ENCODE assay signal across 8 mouse cellular contexts in genomic region chr7:6361756-6362155, GRCm38 (mm10). TPM values are rescaled to one million over a fixed set of nuclear protein-coding genes. Genes with fewer than 3 reads are reported as not detected.
DNase-seq lines count a peak whose midpoint lies in the region; ATAC-seq and TF ChIP-seq lines count a peak whose summit lies in the region.

No protein-coding gene starts in this region.

- H3K9me3 ChIP-seq in liver, embryonic 11.5 days (ENCODE audit: control insufficient read depth, low read length) = no peaks in the 10 kb centered on the region
- H3K9me3 ChIP-seq in stomach, postnatal 0 days (ENCODE audit: control insufficient read depth, low read length) = no peaks in the 10 kb centered on the region

- H3K4me1 ChIP-seq in spleen, adult 2 months (ENCODE audit: control insufficient read depth, insufficient read depth, insufficient read length) = peaks cover 3% of the 10 kb centered on the region; the same call in 1 of the 2 replicates
- H3K4me1 ChIP-seq in liver, embryonic 11.5 days (replicated peaks; ENCODE audit: control insufficient read depth, insufficient read depth, low read length) = peaks cover 13% of the 10 kb centered on the region
- 0 out of 2 replicates have a peak, but pooled peaks cover 2% of the 10 kb centered on the region for H3K4me1 ChIP-seq in stomach, postnatal 0 days (replicated peaks; ENCODE audit: control insufficient read depth, insufficient read depth)

- no peaks in the 10 kb centered on the region for H3K27me3 ChIP-seq in spleen, adult 2 months (ENCODE audit: control insufficient read depth, insufficient read depth, low read length)
- no peaks in the 10 kb centered on the region for H3K27me3 ChIP-seq in liver, embryonic 11.5 days (replicated peaks; ENCODE audit: control insufficient read depth, insufficient read depth, low read length)
- H3K27me3 ChIP-seq in stomach, postnatal 0 days (ENCODE audit: control insufficient read depth, insufficient read depth, low read length) = no peaks in the 10 kb centered on the region

- 26% methylated on average over 7 of the region's 7 CpGs for WGBS in spleen, adult 2 months
- WGBS in liver, embryonic 11.5 days = 27% methylated on average over 7 of the region's 7 CpGs
- 21% methylated on average over 7 of the region's 7 CpGs for WGBS in stomach, postnatal 0 days

- H3K4me2 ChIP-seq in liver, embryonic 11.5 days = peak overlapping the region; percentile 87
- H3K4me2 ChIP-seq in stomach, postnatal 0 days (replicated peaks; ENCODE audit: low read depth) = peak overlapping the region; percentile 62

- H3K9ac ChIP-seq in liver, embryonic 11.5 days (ENCODE audit: low read depth, low read length) = peak overlapping the region; percentile 56; the same call in 1 of the 2 replicates
- peak overlapping the region; percentile 48 for H3K9ac ChIP-seq in stomach, postnatal 0 days (ENCODE audit: low read length)

- H3K36me3 ChIP-seq in spleen, adult 2 months (ENCODE audit: control insufficient read depth, insufficient read depth, low read length) = no peaks in the 10 kb centered on the region
- H3K36me3 ChIP-seq in liver, embryonic 11.5 days (ENCODE audit: control insufficient read depth, insufficient read depth, low read length) = no peaks in the 10 kb centered on the region
- no peaks in the 10 kb centered on the region for H3K36me3 ChIP-seq in stomach, postnatal 0 days (ENCODE audit: control insufficient read depth, insufficient read depth, low read length)

- no peak for ATAC-seq in cerebellum, adult (ENCODE audit: insufficient number of reproducible peaks, low FRiP score, low TSS enrichment)
- ATAC-seq in liver, embryonic 11.5 days (replicated peaks; ENCODE audit: low FRiP score) = no peak
- ATAC-seq in stomach, postnatal 0 days (ENCODE audit: low FRiP score, low TSS enrichment) = no peak

- no peak for TF ChIP-seq CTCF in spleen, adult 2 months (IDR thresholded peaks at IDR 0.05; ENCODE audit: extremely low read depth, insufficient read depth, insufficient read length, insufficient replicate concordance)
- no peak for TF ChIP-seq CTCF in stomach, postnatal 0 days (IDR thresholded peaks at IDR 0.05; ENCODE audit: low read depth)

- peak overlapping the region; percentile 54; the same call in 1 of the 2 replicates for H3K4me3 ChIP-seq in spleen, adult 2 months (ENCODE audit: extremely low read depth, insufficient read depth, insufficient read length)
- H3K4me3 ChIP-seq in liver, embryonic 11.5 days (ENCODE audit: low read depth, low read length) = peak overlapping the region; percentile 68
- peak overlapping the region; percentile 46 for H3K4me3 ChIP-seq in stomach, postnatal 0 days (ENCODE audit: low read depth, low read length)

- DNase-seq in cerebellum, adult 8-10 months = peak; percentile 28
- no peak for DNase-seq in spleen, adult 2 months (ENCODE audit: low read depth in 1 of 2, low spot score in 2 of 2)
- DNase-seq in spleen, adult 12 weeks (ENCODE audit: low spot score) = no peak
- DNase-seq in liver, embryonic 11.5 days (ENCODE audit: low spot score) = no peak
- DNase-seq in stomach, postnatal 0 days (ENCODE audit: low spot score) = no peak
- DNase-seq in thymus, postnatal 4 days = no peak
- DNase-seq in spleen, postnatal 4 days (ENCODE audit: low spot score in 2 of 2) = no peak

- TF ChIP-seq EP300 in stomach, postnatal 0 days (optimal IDR thresholded peaks at IDR 0.05) = no peak

- H3K27ac ChIP-seq in spleen, adult 2 months (ENCODE audit: insufficient read depth, low read length) = no peak overlapping the region
- peak overlapping the region; percentile 71 for H3K27ac ChIP-seq in liver, embryonic 11.5 days (ENCODE audit: low read depth, low read length)
- H3K27ac ChIP-seq in stomach, postnatal 0 days (replicated peaks) = peak overlapping the region; percentile 86

- no peak for TF ChIP-seq POLR2A in spleen, adult 2 months (IDR thresholded peaks at IDR 0.05; ENCODE audit: low read depth, low read length)

RNA-seq across cellular contexts. Expression of gene Zfp78, which starts 1.3 kb away (rescaled TPM):
- polyA plus RNA-seq in spleen, adult 2 months (2012; rRNA removed) = 0.13 and 0.29 TPM in 2 replicates
- polyA plus RNA-seq in liver, embryonic 11.5 days (2014; fragmentation: Nextera tagmentation; extraction: Ambion mirVana) = 1.3 and 2.1 TPM in 2 replicates
- 1.0 and 1.9 TPM in 2 replicates for polyA plus RNA-seq in stomach, postnatal 0 days (2015; fragmentation: Nextera tagmentation; extraction: Ambion mirVana)

RNA-seq across cellular contexts. Expression of gene Gm3854, which starts 18.2 kb away (rescaled TPM):
- polyA plus RNA-seq in spleen, adult 2 months (2012; rRNA removed) = 0.02 and 0.08 TPM in 2 replicates
- polyA plus RNA-seq in liver, embryonic 11.5 days (2014; fragmentation: Nextera tagmentation; extraction: Ambion mirVana) = 1.3 and 1.5 TPM in 2 replicates
- polyA plus RNA-seq in stomach, postnatal 0 days (2015; fragmentation: Nextera tagmentation; extraction: Ambion mirVana) = 0.35 and 0.41 TPM in 2 replicates

RNA-seq across cellular contexts. Expression of gene Zfp28, which starts 21.3 kb away (rescaled TPM):
- polyA plus RNA-seq in spleen, adult 2 months (2012; rRNA removed) = 1.3 and 1.4 TPM in 2 replicates
- 4.7 and 5.8 TPM in 2 replicates for polyA plus RNA-seq in liver, embryonic 11.5 days (2014; fragmentation: Nextera tagmentation; extraction: Ambion mirVana)
- 2.4 and 2.6 TPM in 2 replicates for polyA plus RNA-seq in stomach, postnatal 0 days (2015; fragmentation: Nextera tagmentation; extraction: Ambion mirVana)

RNA-seq across cellular contexts. Expression of gene Zfp583, which starts 30.7 kb away (rescaled TPM):
- 0.56 and 0.77 TPM in 2 replicates for polyA plus RNA-seq in spleen, adult 2 months (2012; rRNA removed)
- polyA plus RNA-seq in liver, embryonic 11.5 days (2014; fragmentation: Nextera tagmentation; extraction: Ambion mirVana) = 3.8 and 4.6 TPM in 2 replicates
- polyA plus RNA-seq in stomach, postnatal 0 days (2015; fragmentation: Nextera tagmentation; extraction: Ambion mirVana) = 1.9 and 2.0 TPM in 2 replicates

RNA-seq across cellular contexts. Expression of gene Smim17, which starts 36.8 kb away (rescaled TPM):
- not detected in 2 replicates for polyA plus RNA-seq in spleen, adult 2 months (2012; rRNA removed)
- polyA plus RNA-seq in liver, embryonic 11.5 days (2014; fragmentation: Nextera tagmentation; extraction: Ambion mirVana) = 0.27 TPM in 1 of 2 replicates, not detected in the other
- polyA plus RNA-seq in stomach, postnatal 0 days (2015; fragmentation: Nextera tagmentation; extraction: Ambion mirVana) = 0.02 and 0.10 TPM in 2 replicates
